Mouse (Mus musculus): Measurements from ENCODE around the gene Wnt5b.

The Wnt5b gene

GRCm38 (mm10) chr6:119411511-119411910, 132.6 kb downstream of the Wnt5b start:
- no peak for DNase-seq

GRCm38 (mm10) chr6:119409766-119410165, 134.4 kb downstream of the Wnt5b start:
- no peak for DNase-seq

- no peak for DNase-seq
Observed at GRCm38 (mm10) chr6:119408582-119408981, 135.6 kb downstream of the Wnt5b start.

- DNase-seq = no peak
Observed at GRCm38 (mm10) chr6:119407818-119408217, 136.3 kb downstream of the Wnt5b start.

GRCm38 (mm10) chr6:119406528-119406927, 137.6 kb downstream of the Wnt5b start:
- DNase-seq = no peak

- no peak for DNase-seq
Observed at GRCm38 (mm10) chr6:119405310-119405709, 138.8 kb downstream of the Wnt5b start.

GRCm38 (mm10) chr6:119404854-119405253, 139.3 kb downstream of the Wnt5b start:
- no peak for DNase-seq

- DNase-seq = no peak
Observed at GRCm38 (mm10) chr6:119402976-119403375, 141.2 kb downstream of the Wnt5b start.

- DNase-seq = no peak
Observed at GRCm38 (mm10) chr6:119401545-119402304, 142.4 kb downstream of the Wnt5b start.

GRCm38 (mm10) chr6:119400649-119401048, 143.5 kb downstream of the Wnt5b start:
- no peak for DNase-seq

GRCm38 (mm10) chr6:119399371-119399770, 144.8 kb downstream of the Wnt5b start:
- DNase-seq = no peak

- DNase-seq = peak; percentile 44
Observed at GRCm38 (mm10) chr6:119396309-119396634, 147.9 kb downstream of the Wnt5b start.

- no peak for DNase-seq
Observed at GRCm38 (mm10) chr6:119395421-119396308, 148.5 kb downstream of the Wnt5b start.

GRCm38 (mm10) chr6:119392836-119393235, 151.3 kb downstream of the Wnt5b start:
- DNase-seq = no peak

GRCm38 (mm10) chr6:119390728-119391127, 153.4 kb downstream of the Wnt5b start:
- DNase-seq = no peak

GRCm38 (mm10) chr6:119389089-119389488, 155.1 kb downstream of the Wnt5b start:
- DNase-seq = no peak

GRCm38 (mm10) chr6:119388650-119389012, 155.5 kb downstream of the Wnt5b start:
- DNase-seq = peak; percentile 97

- peak; percentile 48 for DNase-seq
Observed at GRCm38 (mm10) chr6:119387801-119388649, 156.1 kb downstream of the Wnt5b start.

- no peak for DNase-seq
Observed at GRCm38 (mm10) chr6:119386821-119387220, 157.3 kb downstream of the Wnt5b start.

- DNase-seq = no peak
Observed at GRCm38 (mm10) chr6:119386421-119386820, 157.7 kb downstream of the Wnt5b start.

- no peak for DNase-seq
Observed at GRCm38 (mm10) chr6:119385668-119386067, 158.5 kb downstream of the Wnt5b start.
